Mouse (Mus musculus): Measurements from ENCODE around the gene Ttc7. TPM values are rescaled to one million over a fixed set of nuclear protein-coding genes. Genes with fewer than 3 reads are reported as not detected.

Ttc7 gene
- total and polyA plus RNA-seq, 3 experiments: 22.8 to 42.4 TPM; not detected in 1

GRCm38 (mm10) chr17:87265792-87266186 is 16.9 kb upstream of the Ttc7 start, which contains the start of gene Mcfd2 (continued):
- no peak for TF ChIP-seq TCF12 (IDR thresholded peaks at IDR 0.05; ENCODE audit: low read depth, low read length)

- peaks cover 0 to 4% of the 10 kb centered on the region in 2 experiments; a peak in 1 of 4 replicates for H3K36me3 ChIP-seq (ENCODE audit: control insufficient read depth in 1 of 2, insufficient read depth in 2 of 2, low read length in 2 of 2)
- no peak overlapping the region for H3K4me3 ChIP-seq (ENCODE audit: control insufficient read depth in 1 of 2, insufficient read depth in 1 of 2, low read depth in 2 of 2, low read length in 2 of 2)
- peaks cover 0 to 1% of the 10 kb centered on the region in 2 experiments; a peak in 1 of 4 replicates for H3K4me1 ChIP-seq (ENCODE audit: control insufficient read depth in 1 of 2, insufficient read depth in 2 of 2, low read length in 2 of 2)
- H3K9me3 ChIP-seq (replicated peaks; ENCODE audit: insufficient read depth, low read length): no peaks in the 10 kb centered on the region
- TF ChIP-seq MAX (IDR thresholded peaks at IDR 0.05; ENCODE audit: low read length): no peak
- no peak for TF ChIP-seq GATA1 (IDR thresholded peaks at IDR 0.05; ENCODE audit: low read depth, low read length)
- no peak for TF ChIP-seq MAFK (IDR thresholded peaks at IDR 0.05; ENCODE audit: borderline replicate concordance, low read depth, low read length)
- H3K79me2 ChIP-seq (ENCODE audit: control insufficient read depth, insufficient read depth, low read length, poor library complexity): peaks cover 10% of the 10 kb centered on the region
- no peak overlapping the region for H3K9ac ChIP-seq (ENCODE audit: control insufficient read depth, low read depth, low read length, poor library complexity, severe bottlenecking)
- no peak for DNase-seq (ENCODE audit: low read depth, low spot score)
- H3K27ac ChIP-seq (ENCODE audit: control insufficient read depth, low read depth, low read length): no peak overlapping the region
- H3K27me3 ChIP-seq (ENCODE audit: control insufficient read depth in 1 of 2, insufficient read depth in 2 of 2, low read length in 2 of 2): peaks cover 2% of the 10 kb centered on the region in 2 experiments; a peak in 3 of 4 replicates
These were observed 13.2 kb upstream of the Ttc7 start for GRCm38 (mm10) chr17:87269454-87269853.

- Histone ChIP-seq H3K27ac (ENCODE audit: control insufficient read depth, low read depth, low read length) (no peak overlapping the region), H3K36me3 (ENCODE audit: control insufficient read depth in 1 of 2, insufficient read depth in 2 of 2, low read length in 2 of 2) (no peaks in the 10 kb centered on the region; a peak in 1 of 4 replicates), H3K79me2 (ENCODE audit: control insufficient read depth, insufficient read depth, low read length, poor library complexity) (no peaks in the 10 kb centered on the region), H3K9me3 (replicated peaks; ENCODE audit: insufficient read depth, low read length) (no peaks in the 10 kb centered on the region), H3K27me3 (ENCODE audit: control insufficient read depth in 1 of 2, insufficient read depth in 2 of 2, low read length in 2 of 2) (peaks cover 0 to 2% of the 10 kb centered on the region in 2 experiments; a peak in 2 of 4 replicates), H3K4me1 (ENCODE audit: control insufficient read depth in 1 of 2, insufficient read depth in 2 of 2, low read length in 2 of 2) (peaks cover 0 to 3% of the 10 kb centered on the region in 2 experiments; a peak in 2 of 4 replicates), H3K9ac (ENCODE audit: control insufficient read depth, low read depth, low read length, poor library complexity, severe bottlenecking) (no peak overlapping the region), H3K4me3 (ENCODE audit: control insufficient read depth in 1 of 2, insufficient read depth in 1 of 2, low read depth in 2 of 2, low read length in 2 of 2) (no peak overlapping the region)
- no peak for DNase-seq (ENCODE audit: low read depth, low spot score)
- no peak for TF ChIP-seq ZC3H11A (IDR thresholded peaks at IDR 0.05; ENCODE audit: low read depth, low read length)
- no peak for TF ChIP-seq E2F4 (IDR thresholded peaks at IDR 0.05; ENCODE audit: borderline replicate concordance, low read depth, low read length)
- TF ChIP-seq MXI1 (IDR thresholded peaks at IDR 0.05; ENCODE audit: low read depth, low read length): no peak
- TF ChIP-seq RCOR1 (IDR thresholded peaks at IDR 0.05; ENCODE audit: low read depth, low read length): no peak
- TF ChIP-seq EP300 (IDR thresholded peaks at IDR 0.05; ENCODE audit: low read depth in 1 of 2, low read length in 2 of 2): no peak
- TF ChIP-seq TAL1 (IDR thresholded peaks at IDR 0.05; ENCODE audit: low read length): no peak
- TF ChIP-seq ZNF384 (IDR thresholded peaks at IDR 0.05; ENCODE audit: low read depth, low read length): no peak
- TF ChIP-seq MYB (IDR thresholded peaks at IDR 0.05; ENCODE audit: low read depth, low read length): no peak
- TF ChIP-seq CHD2 (IDR thresholded peaks at IDR 0.05; ENCODE audit: low read length): no peak
These were observed 7.0 kb upstream of the Ttc7 start for GRCm38 (mm10) chr17:87275363-87276341.

Measured in MEL (cell line).